Mouse (Mus musculus) kidney, adult 18-20 months (tissue): Measurements from ENCODE around the gene Agtrap.
"Not testable (repeated sequence)": the region's sequence is repeated elsewhere in the genome, so short reads cannot be mapped to it uniquely, and the experiment has no call there.

Experiments
- DNase-seq: peaks from one replicate; pipeline ENCODE4 v3.0.0; 2021

The Agtrap gene

DNA sequence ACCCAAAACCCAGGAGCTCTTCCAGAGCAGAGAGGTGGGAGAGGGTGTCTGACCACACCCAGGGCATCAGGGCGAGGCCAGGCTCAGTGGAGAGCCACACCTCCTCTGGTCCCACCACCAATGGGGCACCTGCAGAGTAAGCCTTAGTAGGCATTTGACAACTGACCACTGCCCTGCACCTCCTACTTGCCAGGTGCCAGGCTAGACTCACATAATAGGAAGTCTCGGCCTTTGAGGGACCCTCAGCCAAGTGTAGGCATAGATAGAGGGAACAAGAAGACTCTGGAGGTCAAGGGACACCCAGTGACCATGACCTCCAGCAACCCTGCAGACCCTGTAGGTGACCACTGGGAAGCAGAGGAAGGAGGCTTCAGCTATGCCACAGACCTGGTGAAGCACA lies 43.7 kb downstream of the Agtrap start:
- no peak for DNase-seq

DNA sequence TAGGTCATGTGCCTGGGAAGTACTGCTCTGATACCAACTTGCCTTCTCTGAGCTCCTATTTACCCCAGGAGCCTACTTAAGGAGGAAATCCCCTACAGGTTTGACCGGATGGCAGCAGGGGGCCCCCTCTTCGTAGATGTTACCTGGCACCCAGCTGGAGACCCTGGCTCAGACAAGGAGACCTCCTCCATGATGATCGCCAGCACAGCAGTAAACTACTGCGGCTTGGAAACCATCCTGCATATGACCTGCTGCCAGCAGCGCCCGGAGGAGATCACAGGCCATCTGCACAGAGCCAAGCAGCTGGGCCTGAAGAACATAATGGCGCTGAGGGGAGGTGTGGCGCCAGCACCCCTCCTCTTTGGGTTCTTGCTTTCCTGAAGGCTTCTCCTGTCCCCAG lies 44.5 kb downstream of the Agtrap start:
- not testable (repeated sequence) for DNase-seq

DNA sequence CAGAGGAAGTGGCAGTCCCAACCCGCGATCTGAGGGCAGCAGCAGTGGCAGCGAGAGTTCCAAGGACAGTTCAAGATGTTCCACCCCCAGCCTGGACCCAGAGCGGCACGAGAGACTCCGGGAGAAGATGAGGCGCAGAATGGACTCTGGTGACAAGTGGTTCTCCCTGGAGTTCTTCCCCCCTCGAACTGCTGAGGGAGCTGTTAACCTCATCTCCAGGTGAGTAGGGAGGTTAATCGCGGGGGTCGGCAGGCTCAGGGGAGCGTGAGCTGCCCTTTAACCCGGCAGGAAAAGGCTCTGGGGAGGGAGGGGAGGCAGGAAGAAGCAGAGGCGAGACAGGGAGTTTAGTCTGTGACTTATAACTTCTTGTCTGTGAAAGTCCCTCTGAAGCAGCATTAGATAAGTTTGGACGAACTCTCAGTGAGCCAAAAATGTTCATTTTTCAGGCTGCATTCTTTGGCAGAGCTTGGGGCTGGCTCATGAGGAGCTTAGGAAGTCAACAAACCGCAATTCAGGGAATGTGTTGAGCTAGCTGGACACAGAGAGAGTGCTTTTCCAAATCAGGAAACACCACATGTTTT lies 46.1 kb downstream of the Agtrap start:
- DNase-seq: peak; percentile 41

- peak; percentile 74 for DNase-seq
Measured at GRCm38 (mm10) chr4:148040933-148041610, 46.8 kb downstream of the Agtrap start.

DNA sequence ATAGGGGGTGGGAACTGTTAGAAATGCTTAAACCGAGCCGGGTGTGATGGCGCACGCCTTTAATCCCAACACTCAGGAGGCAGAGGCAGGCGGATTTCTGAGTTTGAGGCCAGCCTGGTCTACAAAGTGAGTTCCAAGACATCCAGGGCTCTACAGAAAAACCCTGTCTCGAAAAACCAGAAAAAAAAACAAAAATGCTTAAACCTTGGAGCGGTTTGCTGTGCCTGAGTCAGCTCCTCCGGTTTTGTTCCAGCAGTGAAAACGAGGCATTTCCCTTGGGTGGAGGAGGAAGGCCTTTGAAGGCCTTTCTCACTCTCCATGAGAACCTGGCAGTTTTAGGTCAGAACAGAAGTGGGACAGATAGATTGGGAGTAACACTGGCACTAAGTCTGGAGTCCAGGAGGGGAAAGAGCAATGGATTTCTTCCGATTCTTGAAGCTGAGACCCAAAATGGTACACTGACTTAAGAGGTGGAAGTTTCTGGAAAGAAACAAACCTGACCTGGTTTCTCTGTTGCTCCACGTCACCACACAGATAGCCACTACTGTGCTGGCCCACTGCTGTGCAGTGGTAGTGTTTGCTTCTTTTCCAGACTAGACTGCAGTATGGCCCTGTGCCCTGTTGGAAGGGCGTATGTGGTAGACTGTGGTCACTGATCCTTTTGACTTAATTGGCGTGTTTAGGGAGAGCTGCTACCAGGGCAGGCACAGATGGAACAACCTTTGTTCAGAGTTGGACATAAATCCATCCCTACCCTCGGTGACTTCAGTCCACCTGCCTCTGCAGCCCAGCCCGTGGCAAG lies 47.6 kb downstream of the Agtrap start:
- no peak for DNase-seq

- no peak for DNase-seq
Measured at GRCm38 (mm10) chr4:148039254-148040028, 48.4 kb downstream of the Agtrap start.

DNA sequence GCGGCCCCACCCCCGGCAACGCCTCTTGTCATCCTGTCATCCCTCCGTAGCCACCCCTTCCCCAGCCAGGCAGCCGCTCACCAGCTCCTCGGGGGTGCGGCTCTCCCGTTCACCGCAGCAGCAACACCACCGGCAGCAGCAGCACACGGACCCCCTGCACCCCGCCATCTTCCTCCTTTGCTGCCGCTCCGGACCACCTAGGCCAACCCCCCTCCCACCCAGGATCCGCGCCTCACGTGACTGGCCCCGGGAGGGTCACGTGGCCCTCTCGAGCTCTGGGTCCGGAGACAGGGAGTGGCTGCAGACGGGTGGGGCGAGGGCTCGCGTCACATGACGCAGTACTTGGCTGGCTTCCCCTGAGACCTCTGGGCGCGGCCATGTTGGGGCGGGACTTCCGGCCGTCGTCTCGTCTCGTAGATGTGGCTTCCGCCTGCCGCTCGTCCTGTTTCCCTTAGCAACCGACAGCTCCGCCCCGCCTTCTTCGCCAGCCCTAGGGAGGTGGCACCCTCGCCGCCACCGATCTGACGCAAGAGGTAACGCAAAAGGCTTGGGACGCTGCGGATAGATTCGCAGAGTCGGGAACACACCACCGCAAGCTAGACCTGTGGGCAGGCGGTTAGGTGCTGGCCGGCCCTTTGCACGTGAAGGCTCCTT lies 49.1 kb downstream of the Agtrap start, which contains the start of the genes Clcn6 and Mthfr:
Gene Clcn6, minus strand, starts transcription at position 222 of the 654 bp plus-strand sequence.
Gene Mthfr, plus strand, starts transcription at position 478 of the 654 bp plus-strand sequence.
- peak; percentile 100 for DNase-seq

DNA sequence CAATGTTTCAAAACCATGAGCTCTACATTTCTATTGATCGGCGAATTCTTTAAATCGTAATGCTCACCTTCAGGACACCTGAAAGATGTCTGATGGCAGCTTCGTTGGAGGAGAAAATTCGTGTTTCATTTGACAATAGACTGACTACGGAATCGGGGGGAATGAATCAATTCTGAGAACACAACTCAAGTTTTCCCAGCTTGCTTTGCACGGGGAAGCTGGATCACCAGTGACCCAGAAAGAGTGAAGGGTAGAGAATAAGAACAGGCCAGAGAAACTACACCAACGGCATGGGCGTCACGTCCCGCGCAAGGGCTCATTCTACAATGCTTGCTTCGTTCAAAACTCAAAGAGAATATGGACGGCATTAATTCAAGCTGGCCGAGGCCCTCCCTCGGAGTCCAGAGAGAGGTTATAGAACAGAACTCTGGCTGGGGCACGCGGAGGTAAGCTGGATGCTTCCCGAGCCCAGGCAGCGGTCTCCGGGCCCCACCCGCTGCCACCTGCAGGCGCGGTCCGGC lies 49.7 kb downstream of the Agtrap start:
- DNase-seq: no peak

GRCm38 (mm10) chr4:148035440-148035839 lies 52.4 kb downstream of the Agtrap start:
- DNase-seq: no peak

DNA sequence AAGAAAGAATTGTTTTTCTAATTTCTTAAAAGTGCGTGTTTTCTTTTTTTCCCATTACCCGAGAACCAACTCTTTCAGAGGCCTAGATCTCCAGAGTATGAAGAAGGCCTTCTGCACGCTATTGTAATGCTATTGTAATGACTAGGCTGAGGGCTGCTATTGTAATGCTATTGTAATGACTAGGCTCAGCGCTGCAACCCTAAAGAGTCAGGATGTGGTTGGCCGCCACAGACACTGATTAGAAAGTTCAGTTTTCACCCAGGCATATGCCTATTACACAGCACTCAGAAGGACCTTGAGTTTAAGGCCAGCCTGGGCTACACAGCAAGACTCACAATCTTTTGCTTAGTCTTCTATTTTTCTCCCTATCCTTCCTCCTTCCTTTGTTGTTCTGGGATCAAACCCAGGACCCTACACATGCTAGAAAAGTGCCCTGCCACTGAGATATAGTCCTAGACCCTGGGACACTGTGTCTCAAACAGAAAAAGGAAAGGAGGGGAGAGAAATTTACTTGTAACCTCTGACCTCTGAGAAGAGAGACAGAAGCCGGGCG lies 53.9 kb downstream of the Agtrap start:
- no peak for DNase-seq

DNA sequence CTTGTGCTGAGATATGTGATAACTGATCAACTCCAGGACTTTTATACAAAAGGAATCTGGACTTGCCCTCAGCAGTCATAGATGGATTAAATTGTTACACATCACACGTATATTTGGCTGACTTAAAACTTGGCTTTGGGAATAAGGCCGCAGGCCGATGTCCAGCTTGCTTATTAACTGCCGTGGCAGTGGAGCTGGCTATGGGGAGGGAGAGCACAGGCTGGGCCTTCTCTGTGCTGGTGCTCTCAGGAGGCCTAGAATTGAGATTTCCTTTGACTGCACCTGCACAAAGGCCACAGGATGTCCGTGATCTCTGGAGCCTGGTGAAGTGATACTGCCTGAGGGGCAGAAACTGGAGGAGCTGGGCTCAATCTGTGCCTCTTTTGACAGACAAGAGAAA lies 57.3 kb downstream of the Agtrap start:
- peak; percentile 57 for DNase-seq

GRCm38 (mm10) chr4:148029297-148029696 lies 58.5 kb downstream of the Agtrap start:
- peak; percentile 43 for DNase-seq
